In genomic region chr10:66630996-66631395, GRCm38 (mm10) we compare ENCODE assay signal across 12 mouse cellular contexts.
"Had no signal": no experiment of that assay in that cellular context is flagged by ENCODE, and none has a peak within 500 bp of the region (broad histone marks: within the 10 kb centered on the region; RNA-seq: fewer than 3 reads in every experiment).

No protein-coding gene starts in this region.

- H3K27ac ChIP-seq: limb, embryonic 13.5 days; lung, embryonic 15.5 days; midbrain, embryonic 13.5 days; stomach, embryonic 15.5 days had no signal

- H3K27me3 ChIP-seq: limb, embryonic 13.5 days; lung, embryonic 15.5 days; midbrain, embryonic 13.5 days; stomach, embryonic 15.5 days had no signal

- H3K36me3 ChIP-seq: limb, embryonic 13.5 days; lung, embryonic 15.5 days; midbrain, embryonic 13.5 days; stomach, embryonic 15.5 days had no signal

- H3K4me1 ChIP-seq: limb, embryonic 13.5 days; lung, embryonic 15.5 days; midbrain, embryonic 13.5 days; stomach, embryonic 15.5 days had no signal

- H3K9me3 ChIP-seq: limb, embryonic 13.5 days; lung, embryonic 15.5 days; midbrain, embryonic 13.5 days; stomach, embryonic 15.5 days had no signal

- H3K4me2 ChIP-seq: limb, embryonic 13.5 days; liver, embryonic 11.5 days; lung, embryonic 15.5 days; midbrain, embryonic 13.5 days; stomach, embryonic 15.5 days had no signal

- ATAC-seq: inflammation-experienced regulatory T-cells, adult 6 months; intestine, postnatal 0 days; midbrain, embryonic 13.5 days had no signal

- DNase-seq: layer of hippocampus, adult 9-11 months; left cerebral cortex, postnatal 4 days; right cerebral cortex, postnatal 14 days; thymus, adult 2 months; thymus, postnatal 25 days had no signal

- H3K4me3 ChIP-seq: limb, embryonic 13.5 days; lung, embryonic 15.5 days; midbrain, embryonic 13.5 days; stomach, embryonic 15.5 days had no signal

- H3K9ac ChIP-seq: limb, embryonic 13.5 days; lung, embryonic 15.5 days; midbrain, embryonic 13.5 days; stomach, embryonic 15.5 days had no signal
